Mouse (Mus musculus): ENCODE results near the gene Zfp385b. TPM values are rescaled to one million over a fixed set of nuclear protein-coding genes. Genes with fewer than 3 reads are reported as not detected.

The Zfp385b gene
- total and polyA plus RNA-seq, 3 experiments = not detected

GRCm38 (mm10) chr2:77379907-77380306 lies 439.5 kb downstream of the Zfp385b start:
- Histone ChIP-seq H3K36me3 (replicated peaks in 1 of 2; ENCODE audit: control insufficient read depth in 1 of 2, insufficient read depth in 1 of 2, low read length in 1 of 2) (no peaks in the 10 kb centered on the region), H3K27me3 (replicated peaks) (no peaks in the 10 kb centered on the region), H3K27ac (ENCODE audit: insufficient read depth, low read depth) (no peak overlapping the region), H3K4me2 (ENCODE audit: insufficient read depth, low read depth, poor library complexity, severe bottlenecking) (no peak overlapping the region), H3K9ac (ENCODE audit: insufficient read depth, low read depth) (no peak overlapping the region), H3K4me3 (replicated peaks in 1 of 3; ENCODE audit: low read depth in 2 of 3, low read length in 2 of 3, poor library complexity in 1 of 3) (no peak overlapping the region), H3K79me2 (replicated peaks; ENCODE audit: control insufficient read depth, extremely low read depth, insufficient read depth, poor library complexity, severe bottlenecking) (no peaks in the 10 kb centered on the region), H3K4me1 (ENCODE audit: control insufficient read depth in 1 of 2, insufficient read depth in 2 of 2) (no peaks in the 10 kb centered on the region), H3K9me3 (replicated peaks; ENCODE audit: low read length) (peaks cover 74% of the 10 kb centered on the region)
- TF ChIP-seq USF2 (conservative IDR thresholded peaks at IDR 0.05; ENCODE audit: low read depth, low read length) (no peak), JUN (IDR thresholded peaks at IDR 0.05; ENCODE audit: insufficient read depth, low read depth, low read length) (no peak), ZMIZ1 (IDR thresholded peaks at IDR 0.05; ENCODE audit: low read depth, low read length) (no peak), EP300 (IDR thresholded peaks at IDR 0.05; ENCODE audit: low read length) (no peak), POLR2AphosphoS2 (IDR thresholded peaks at IDR 0.05; ENCODE audit: low read depth, low read length) (no peak), USF1 (IDR thresholded peaks at IDR 0.05; ENCODE audit: low read depth, low read length) (no peak), ELF1 (IDR thresholded peaks at IDR 0.05; ENCODE audit: low read depth, low read length) (no peak), MAX (IDR thresholded peaks at IDR 0.05; ENCODE audit: low read length) (no peak), ZKSCAN1 (IDR thresholded peaks at IDR 0.05; ENCODE audit: borderline replicate concordance, low read depth, low read length) (no peak), HCFC1 (IDR thresholded peaks at IDR 0.05; ENCODE audit: low read depth, low read length) (no peak), NELFE (IDR thresholded peaks at IDR 0.05; ENCODE audit: low read depth, low read length) (no peak)
- no peak for DNase-seq (ENCODE audit: extremely low read depth)
- in situ Hi-C loops (cut with MboI; ENCODE audit: low pct_ligation_motif_present, low pct_unique_long_range_greater_than_20kb, low sequenced_read_pairs) (no loop called here), dilution Hi-C loops (cut with MboI; ENCODE audit: extremely low pct_ligation_motif_present, extremely low pct_unique_long_range_greater_than_20kb, low sequenced_read_pairs) (no loop called here)

- H3K9me3 ChIP-seq (replicated peaks; ENCODE audit: low read length) = peaks cover 73% of the 10 kb centered on the region
- DNase-seq (ENCODE audit: extremely low read depth) = no peak
- H3K79me2 ChIP-seq (replicated peaks; ENCODE audit: control insufficient read depth, extremely low read depth, insufficient read depth, poor library complexity, severe bottlenecking) = no peaks in the 10 kb centered on the region
- dilution Hi-C loops (cut with MboI; ENCODE audit: extremely low pct_ligation_motif_present, extremely low pct_unique_long_range_greater_than_20kb, low sequenced_read_pairs) = no loop called here
- no peaks in the 10 kb centered on the region for H3K4me1 ChIP-seq (ENCODE audit: control insufficient read depth in 1 of 2, insufficient read depth in 2 of 2)
- no peak overlapping the region for H3K27ac ChIP-seq (ENCODE audit: insufficient read depth, low read depth)
- H3K4me3 ChIP-seq (replicated peaks in 1 of 3; ENCODE audit: low read depth in 2 of 3, low read length in 2 of 3, poor library complexity in 1 of 3) = no peak overlapping the region
- no peak overlapping the region for H3K9ac ChIP-seq (ENCODE audit: insufficient read depth, low read depth)
- in situ Hi-C loops (cut with MboI; ENCODE audit: low pct_ligation_motif_present, low pct_unique_long_range_greater_than_20kb, low sequenced_read_pairs) = no loop called here
- no peak overlapping the region for H3K4me2 ChIP-seq (ENCODE audit: insufficient read depth, low read depth, poor library complexity, severe bottlenecking)
- no peaks in the 10 kb centered on the region for H3K27me3 ChIP-seq (replicated peaks)
- H3K36me3 ChIP-seq (replicated peaks in 1 of 2; ENCODE audit: control insufficient read depth in 1 of 2, insufficient read depth in 1 of 2, low read length in 1 of 2) = no peaks in the 10 kb centered on the region
- TF ChIP-seq MAX (IDR thresholded peaks at IDR 0.05; ENCODE audit: low read length) (no peak), ZC3H11A (IDR thresholded peaks at IDR 0.05; ENCODE audit: low read depth, low read length) (no peak), MAFK (IDR thresholded peaks at IDR 0.05; ENCODE audit: insufficient replicate concordance, low read length) (no peak), JUN (IDR thresholded peaks at IDR 0.05; ENCODE audit: insufficient read depth, low read depth, low read length) (no peak), JUND (conservative IDR thresholded peaks at IDR 0.05; ENCODE audit: low read depth, low read length) (no peak), MYC (IDR thresholded peaks at IDR 0.05; ENCODE audit: low read depth, low read length) (no peak), NELFE (IDR thresholded peaks at IDR 0.05; ENCODE audit: low read depth, low read length) (no peak), SMC3 (IDR thresholded peaks at IDR 0.05; ENCODE audit: low read depth, low read length) (no peak), MEF2A (IDR thresholded peaks at IDR 0.05; ENCODE audit: borderline replicate concordance, low read depth, low read length) (no peak), E2F4 (IDR thresholded peaks at IDR 0.05; ENCODE audit: insufficient replicate concordance, low read depth, low read length) (no peak), CHD1 (IDR thresholded peaks at IDR 0.05; ENCODE audit: low read depth, low read length) (no peak), UBTF (IDR thresholded peaks at IDR 0.05; ENCODE audit: low read depth, low read length) (no peak), MXI1 (IDR thresholded peaks at IDR 0.05; ENCODE audit: low read depth, low read length) (no peak), SIN3A (IDR thresholded peaks at IDR 0.05; ENCODE audit: low read length) (no peak)
These were observed 440.1 kb downstream of the Zfp385b start for GRCm38 (mm10) chr2:77379332-77379731.

Data from CH12.LX (cell line).